Mouse (Mus musculus) small intestine, adult 2 months (tissue): ENCODE measurements around the gene Krt82.

Experiments used
- CTCF ChIP-seq: fragments of 200-500 bp; IDR thresholded peaks from 2 replicates; pipeline ENCODE4 v1.5.1; 2012; ENCODE audit warnings: low read depth, mild to moderate bottlenecking, control low read depth, inconsistent platforms, low read length, moderate library complexity, mixed read lengths; ENCODE audit not compliant: insufficient replicate concordance, insufficient read length; ENCODE audit errors: extremely low read depth
- POLR2A ChIP-seq: fragments of 200-500 bp; IDR thresholded peaks from 2 replicates; pipeline ENCODE4 v1.6.1; 2012; ENCODE audit warnings: low read depth, mild to moderate bottlenecking, control low read depth, inconsistent platforms, low read length, moderate library complexity

DNA sequence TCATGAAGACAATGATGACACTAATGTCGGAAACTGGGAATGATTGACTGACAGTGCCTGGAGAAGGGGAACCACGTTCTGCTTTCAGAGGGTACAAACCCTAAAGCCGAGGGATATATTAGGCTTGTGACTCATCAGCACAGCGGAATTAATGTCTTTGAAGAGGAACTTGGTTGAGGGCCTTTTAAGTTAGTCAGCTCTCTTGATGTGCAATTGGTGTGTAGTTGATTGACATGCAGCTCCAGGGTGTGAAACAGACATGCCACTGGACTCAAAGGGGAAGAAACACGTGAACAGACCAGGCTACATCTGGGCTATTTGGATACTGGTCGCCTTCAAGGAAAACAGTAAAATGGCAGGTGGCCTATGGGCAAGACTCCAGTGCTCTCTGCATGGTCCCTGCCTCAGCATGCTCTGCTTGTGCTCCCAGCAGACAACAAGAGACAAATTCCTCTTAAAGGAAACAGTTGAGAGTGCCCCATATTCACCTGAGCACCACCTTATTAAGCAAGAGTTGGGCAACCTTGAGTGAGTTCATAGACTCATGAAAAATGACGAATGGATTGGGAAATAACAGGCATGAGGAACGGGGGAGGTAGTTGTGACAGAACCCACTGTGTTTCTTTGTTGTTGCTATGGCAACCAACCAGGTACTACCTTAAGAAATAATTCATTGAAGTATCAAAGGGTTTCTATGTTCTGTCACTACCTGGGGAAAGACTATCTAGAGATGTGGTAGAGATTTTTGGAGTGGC lies 32.9 kb upstream of the Krt82 start:
- TF ChIP-seq CTCF (no peak), POLR2A (no peak)
